Mouse (Mus musculus) MEL (cell line): Measurements from ENCODE around the gene Grm1. TPM values are rescaled to one million over a fixed set of nuclear protein-coding genes. Genes with fewer than 3 reads are reported as not detected.

ENCODE experiments used
- DNase-seq: peaks from one replicate; pipeline ENCODE4 v3.0.0; 2011; ENCODE audit warnings: low read depth, low spot score
- H3K27ac ChIP-seq: 2 replicates; pipeline ENCODE4 v1.5.1; 2012; ENCODE audit warnings: low read depth, mild to moderate bottlenecking, control low read depth, low read length, moderate library complexity; ENCODE audit not compliant: control insufficient read depth
- H3K27me3 ChIP-seq, 2 experiments: fragments of 150-350 bp in 1 of 2; sonication (generic) in 1 of 2; 2 replicates each; pipeline ENCODE4 v1.6.1; 2012; ENCODE audit warnings: low read length in 2 of 2, mild to moderate bottlenecking in 2 of 2, improper control_type of control experiment in 1 of 2, moderate library complexity in 1 of 2; ENCODE audit not compliant: insufficient read depth in 2 of 2, control insufficient read depth in 1 of 2
- H3K36me3 ChIP-seq, 2 experiments: 2 replicates each; pipeline ENCODE4 v1.6.1; 2012 to 2014; ENCODE audit warnings: low read length in 2 of 2, improper control_type of control experiment in 1 of 2, inconsistent platforms in 1 of 2, mild to moderate bottlenecking in 1 of 2; ENCODE audit not compliant: insufficient read depth in 2 of 2, control insufficient read depth in 1 of 2
- H3K4me1 ChIP-seq, 2 experiments: fragments of 150-350 bp in 1 of 2; sonication (generic) in 1 of 2; 2 replicates each; pipeline ENCODE4 v1.6.1; 2012; ENCODE audit warnings: low read length in 2 of 2, improper control_type of control experiment in 1 of 2, mild to moderate bottlenecking in 1 of 2; ENCODE audit not compliant: insufficient read depth in 2 of 2, control insufficient read depth in 1 of 2
- H3K4me3 ChIP-seq, 2 experiments: fragments of 150-350 bp in 1 of 2; sonication (generic) in 1 of 2; 2 replicates each; pipeline ENCODE4 v1.5.1; 2012; ENCODE audit warnings: low read depth in 2 of 2, low read length in 2 of 2, mild to moderate bottlenecking in 2 of 2, moderate library complexity in 2 of 2, control low read depth in 1 of 2, improper control_type of control experiment in 1 of 2; ENCODE audit not compliant: control insufficient read depth in 1 of 2, insufficient read depth in 1 of 2
- H3K79me2 ChIP-seq: 2 replicates; pipeline ENCODE4 v1.6.1; 2012; ENCODE audit warnings: mild to moderate bottlenecking, low read length, moderate library complexity; ENCODE audit not compliant: control insufficient read depth, poor library complexity, insufficient read depth
- H3K9ac ChIP-seq: 2 replicates; pipeline ENCODE4 v1.6.1; 2012; ENCODE audit warnings: low read depth, mild to moderate bottlenecking, control low read depth, low read length, moderate library complexity; ENCODE audit not compliant: control insufficient read depth, poor library complexity, severe bottlenecking
- H3K9me3 ChIP-seq: fragments of 150-350 bp; sonication (generic); replicated peaks from 2 replicates; pipeline ENCODE4 v1.6.1; 2012; ENCODE audit warnings: mild to moderate bottlenecking, low read length, improper control_type of control experiment, moderate library complexity; ENCODE audit not compliant: insufficient read depth
- BHLHE40 ChIP-seq: IDR thresholded peaks from 2 replicates; pipeline ENCODE4 v1.6.1; 2012; ENCODE audit warnings: low read depth, mild to moderate bottlenecking, inconsistent platforms, low read length, improper control_type of control experiment, borderline replicate concordance
- CHD1 ChIP-seq: IDR thresholded peaks from 2 replicates; pipeline ENCODE4 v1.6.1; 2012; ENCODE audit warnings: low read depth, mild to moderate bottlenecking, inconsistent platforms, low read length, improper control_type of control experiment
- CHD2 ChIP-seq: IDR thresholded peaks from 2 replicates; pipeline ENCODE4 v1.6.1; 2011; ENCODE audit warnings: low read length, improper control_type of control experiment
- CTCF ChIP-seq, 3 experiments: IDR thresholded peaks in 2 of 3; conservative IDR thresholded peaks in 1 of 3; 2 replicates each; pipeline ENCODE4 v1.5.1; 2011 to 2012; ENCODE audit warnings: low read length in 3 of 3, low read depth in 2 of 3, mild to moderate bottlenecking in 2 of 3, improper control_type of control experiment in 1 of 3, inconsistent platforms in 1 of 3, mixed read lengths in 1 of 3, moderate library complexity in 1 of 3; ENCODE audit not compliant: control insufficient read depth in 1 of 3, insufficient read depth in 1 of 3, poor library complexity in 1 of 3, severe bottlenecking in 1 of 3
- ELF1 ChIP-seq: IDR thresholded peaks from 2 replicates; pipeline ENCODE4 v1.6.1; 2014; ENCODE audit warnings: low read depth, mild to moderate bottlenecking, inconsistent platforms, low read length, improper control_type of control experiment, moderate library complexity
- EP300 ChIP-seq, 2 experiments: IDR thresholded peaks; 2 replicates each; pipeline ENCODE4 v1.6.1; 2011; ENCODE audit warnings: improper control_type of control experiment in 2 of 2, low read length in 2 of 2, low read depth in 1 of 2, mild to moderate bottlenecking in 1 of 2
- ETS1 ChIP-seq: IDR thresholded peaks from 2 replicates; pipeline ENCODE4 v1.6.1; 2012; ENCODE audit warnings: low read depth, mild to moderate bottlenecking, inconsistent platforms, low read length, improper control_type of control experiment, moderate library complexity
- GABPA ChIP-seq: IDR thresholded peaks from 2 replicates; pipeline ENCODE4 v1.6.1; 2012; ENCODE audit warnings: low read depth, mild to moderate bottlenecking, inconsistent platforms, low read length, improper control_type of control experiment, moderate library complexity
- HCFC1 ChIP-seq: IDR thresholded peaks from 2 replicates; pipeline ENCODE4 v1.6.1; 2012; ENCODE audit warnings: low read depth, mild to moderate bottlenecking, inconsistent platforms, low read length, improper control_type of control experiment, moderate library complexity
- JUND ChIP-seq: IDR thresholded peaks from 2 replicates; pipeline ENCODE4 v1.6.1; 2011; ENCODE audit warnings: low read depth, mild to moderate bottlenecking, improper control_type of control experiment, low read length
- KAT2A ChIP-seq: conservative IDR thresholded peaks from 2 replicates; pipeline ENCODE4 v1.6.1; 2012; ENCODE audit warnings: low read depth, low read length, improper control_type of control experiment, inconsistent platforms
- MAFK ChIP-seq: IDR thresholded peaks from 2 replicates; pipeline ENCODE4 v1.6.1; 2011; ENCODE audit warnings: low read depth, mild to moderate bottlenecking, low read length, improper control_type of control experiment, borderline replicate concordance
- MAX ChIP-seq: IDR thresholded peaks from 2 replicates; pipeline ENCODE4 v1.6.1; 2011; ENCODE audit warnings: low read length, improper control_type of control experiment
- MYB ChIP-seq: IDR thresholded peaks from 2 replicates; pipeline ENCODE4 v1.6.1; 2011; ENCODE audit warnings: mild to moderate bottlenecking, low read depth, low read length, improper control_type of control experiment
- NELFE ChIP-seq: IDR thresholded peaks from 2 replicates; pipeline ENCODE4 v1.6.1; 2011; ENCODE audit warnings: low read depth, low read length, improper control_type of control experiment
- POLR2A ChIP-seq, 2 experiments: IDR thresholded peaks; 2 replicates each; pipeline ENCODE4 v1.6.1; 2011 to 2012; ENCODE audit warnings: low read length in 2 of 2, mild to moderate bottlenecking in 2 of 2, control low read depth in 1 of 2, improper control_type of control experiment in 1 of 2, low read depth in 1 of 2, moderate library complexity in 1 of 2; ENCODE audit not compliant: control insufficient read depth in 1 of 2, insufficient read depth in 1 of 2, poor library complexity in 1 of 2
- POLR2AphosphoS2 ChIP-seq: IDR thresholded peaks from 2 replicates; pipeline ENCODE4 v1.6.1; 2011; ENCODE audit warnings: low read length, improper control_type of control experiment
- POLR2AphosphoS5 ChIP-seq: IDR thresholded peaks from 2 replicates; pipeline ENCODE4 v1.6.1; 2012; ENCODE audit warnings: low read depth, borderline replicate concordance, mild to moderate bottlenecking, inconsistent platforms, low read length, moderate library complexity, mixed read lengths
- RCOR1 ChIP-seq: IDR thresholded peaks from 2 replicates; pipeline ENCODE4 v1.6.1; 2012; ENCODE audit warnings: low read depth, mild to moderate bottlenecking, inconsistent platforms, low read length, improper control_type of control experiment
- SIN3A ChIP-seq: IDR thresholded peaks from 2 replicates; pipeline ENCODE4 v1.6.1; 2012; ENCODE audit warnings: low read length, improper control_type of control experiment, inconsistent platforms
- TAL1 ChIP-seq: IDR thresholded peaks from 2 replicates; pipeline ENCODE4 v1.6.1; 2012; ENCODE audit warnings: mild to moderate bottlenecking, inconsistent platforms, low read length, moderate library complexity, mixed read lengths
- TBP ChIP-seq: IDR thresholded peaks from 2 replicates; pipeline ENCODE4 v1.8.0; 2011; ENCODE audit warnings: low read depth, low read length, improper control_type of control experiment
- TCF12 ChIP-seq: IDR thresholded peaks from 2 replicates; pipeline ENCODE4 v1.6.1; 2014; ENCODE audit warnings: low read depth, mild to moderate bottlenecking, inconsistent platforms, low read length, improper control_type of control experiment, moderate library complexity
- UBTF ChIP-seq: IDR thresholded peaks from 2 replicates; pipeline ENCODE4 v1.6.1; 2012; ENCODE audit warnings: low read depth, mild to moderate bottlenecking, inconsistent platforms, low read length, improper control_type of control experiment, moderate library complexity, borderline replicate concordance; ENCODE audit not compliant: insufficient read depth
- USF1 ChIP-seq: IDR thresholded peaks from 2 replicates; pipeline ENCODE4 v1.6.1; 2014; ENCODE audit warnings: low read depth, mild to moderate bottlenecking, inconsistent platforms, low read length, improper control_type of control experiment, moderate library complexity
- ZC3H11A ChIP-seq: IDR thresholded peaks from 2 replicates; pipeline ENCODE4 v1.6.1; 2012; ENCODE audit warnings: low read depth, mild to moderate bottlenecking, inconsistent platforms, low read length, improper control_type of control experiment
- ZKSCAN1 ChIP-seq: IDR thresholded peaks from 2 replicates; pipeline ENCODE4 v1.6.1; 2012; ENCODE audit warnings: low read depth, mild to moderate bottlenecking, inconsistent platforms, low read length, improper control_type of control experiment, moderate library complexity
- ZMIZ1 ChIP-seq: IDR thresholded peaks from 2 replicates; pipeline ENCODE4 v1.6.1; 2012; ENCODE audit warnings: low read depth, mild to moderate bottlenecking, inconsistent platforms, low read length, improper control_type of control experiment, moderate library complexity
- polyA plus RNA-seq, 2 experiments: library from polyadenylated mRNA; stranded (reverse) in 1 of 2; unstranded in 1 of 2; fragments of >175 nt in 1 of 2; fragments of >200 nt in 1 of 2; gene quantifications; 2 replicates each; pipeline versions ENCODE4 v1.2.1 to v1.2.4; 2012; ENCODE audit warnings: low replicate concordance in 2 of 2, low read depth in 1 of 2; ENCODE audit not compliant: insufficient read length in 2 of 2, insufficient read depth in 1 of 2, missing spikeins in 1 of 2
- total RNA-seq: library from RNA; depleted of rRNA; stranded (reverse); fragments of 300-350 nt; gene quantifications from 2 replicates; pipeline ENCODE4 v1.2.3, GENCODE M21; 2012

The Grm1 gene
- total and polyA plus RNA-seq, 3 experiments, result not detected

DNA sequence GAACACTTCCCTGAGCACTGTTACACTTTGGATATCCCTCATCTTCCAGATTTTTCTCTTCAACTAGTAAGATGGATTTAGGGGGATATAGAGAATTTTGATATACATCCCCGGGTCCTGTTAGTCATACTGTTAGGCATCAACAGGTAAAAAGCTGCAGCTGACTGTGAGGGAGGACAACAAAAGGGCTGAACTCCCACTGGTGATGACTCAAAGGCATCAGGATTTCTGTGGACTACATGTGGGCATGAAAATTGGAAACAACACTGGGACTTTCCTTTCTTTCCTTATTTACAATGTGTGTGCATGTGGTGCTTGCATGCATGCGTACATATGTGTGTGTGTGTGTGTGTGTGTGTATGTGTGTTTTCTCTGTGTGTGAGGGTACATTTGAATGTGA, 215.9 kb downstream of the Grm1 start:
- H3K4me3 ChIP-seq, result no peak overlapping the region
- no peaks in the 10 kb centered on the region for H3K4me1 ChIP-seq
- no peaks in the 10 kb centered on the region; a peak in 1 of 4 replicates for H3K27me3 ChIP-seq
- H3K36me3 ChIP-seq, result no peaks in the 10 kb centered on the region
- no peak for DNase-seq
- H3K27ac ChIP-seq, result no peak overlapping the region
- H3K79me2 ChIP-seq, result no peaks in the 10 kb centered on the region
- TF ChIP-seq EP300 (IDR thresholded peaks at IDR 0.05; ENCODE audit: low read depth in 1 of 2, low read length in 2 of 2) (no peak), ETS1 (no peak), UBTF (no peak), POLR2A (IDR thresholded peaks at IDR 0.05; ENCODE audit: control insufficient read depth in 1 of 2, insufficient read depth in 1 of 2, low read depth in 1 of 2, low read length in 2 of 2, poor library complexity in 1 of 2) (no peak), NELFE (no peak), TCF12 (no peak), POLR2AphosphoS5 (no peak), POLR2AphosphoS2 (no peak), BHLHE40 (no peak), GABPA (no peak), CHD1 (no peak), ELF1 (no peak), MAFK (no peak), SIN3A (no peak), TAL1 (no peak)
- no peak overlapping the region for H3K9ac ChIP-seq
- H3K9me3 ChIP-seq, result no peaks in the 10 kb centered on the region

DNA sequence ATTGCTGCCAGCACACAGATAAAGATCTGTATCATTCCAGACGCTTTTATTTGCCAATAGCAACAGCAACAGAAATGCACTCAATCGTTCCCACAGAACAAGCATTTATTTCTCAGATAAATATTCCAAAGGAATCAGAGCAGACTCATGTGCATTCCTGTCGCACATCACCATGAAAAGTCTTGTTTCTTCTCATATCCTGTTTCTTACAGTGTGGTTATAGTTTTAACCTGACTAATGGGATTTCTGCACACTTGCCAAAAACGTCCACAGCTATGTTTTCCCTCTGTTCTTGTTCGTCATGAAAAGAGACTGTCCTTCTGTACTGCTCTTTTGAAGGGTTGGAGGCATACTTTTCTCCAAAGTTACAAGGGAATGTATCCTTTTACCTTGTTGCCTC, 217.4 kb downstream of the Grm1 start:
- Histone ChIP-seq H3K27ac (no peak overlapping the region), H3K9ac (no peak overlapping the region), H3K79me2 (no peaks in the 10 kb centered on the region), H3K9me3 (no peaks in the 10 kb centered on the region), H3K4me1 (no peaks in the 10 kb centered on the region), H3K4me3 (no peak overlapping the region), H3K27me3 (no peaks in the 10 kb centered on the region; a peak in 1 of 4 replicates), H3K36me3 (no peaks in the 10 kb centered on the region)
- TF ChIP-seq USF1 (no peak), ZMIZ1 (no peak), ZC3H11A (no peak), EP300 (IDR thresholded peaks at IDR 0.05; ENCODE audit: low read depth in 1 of 2, low read length in 2 of 2) (no peak), TBP (no peak), HCFC1 (no peak), POLR2A (IDR thresholded peaks at IDR 0.05; ENCODE audit: control insufficient read depth in 1 of 2, insufficient read depth in 1 of 2, low read depth in 1 of 2, low read length in 2 of 2, poor library complexity in 1 of 2) (no peak), POLR2AphosphoS5 (no peak), MYB (no peak), BHLHE40 (no peak), ZKSCAN1 (no peak), TCF12 (no peak), CTCF (IDR thresholded peaks at IDR 0.05 in 2 of 3, conservative IDR thresholded peaks at IDR 0.05 in 1 of 3; ENCODE audit: control insufficient read depth in 1 of 3, insufficient read depth in 1 of 3, low read depth in 2 of 3, low read length in 3 of 3, poor library complexity in 1 of 3, severe bottlenecking in 1 of 3) (no peak), RCOR1 (no peak), CHD1 (no peak), ELF1 (no peak), JUND (no peak), CHD2 (no peak), MAX (no peak), KAT2A (no peak)
- DNase-seq, result no peak
